Mouse (Mus musculus) heart, embryonic 16.5 days (tissue): ENCODE data around the gene Ankrd13b. TPM values are rescaled to one million over a fixed set of nuclear protein-coding genes. Genes with fewer than 3 reads are reported as not detected.

ENCODE experiments used
- ATAC-seq: fragments of 200-750 bp; cut with Nextera tagmentation; replicated peaks from 2 replicates; pipeline ENCODE4 v1.8.0; 2017; ENCODE audit warnings: moderate number of reproducible peaks; ENCODE audit not compliant: insufficient read depth, low FRiP score; ENCODE audit errors: extremely low read depth
- H3K27ac ChIP-seq: fragments of 300-500 bp; sonication (generic); 2 replicates; pipeline ENCODE4 v1.5.1; 2014; ENCODE audit warnings: mild to moderate bottlenecking, low read length, control low read depth, moderate library complexity
- H3K27me3 ChIP-seq: fragments of 300-500 bp; sonication (generic); 2 replicates; pipeline ENCODE4 v1.6.1; 2014; ENCODE audit warnings: low read length, mixed read lengths; ENCODE audit not compliant: control insufficient read depth, insufficient read depth
- H3K36me3 ChIP-seq: fragments of 300-500 bp; sonication (generic); 2 replicates; pipeline ENCODE4 v1.6.1; 2014; ENCODE audit not compliant: control insufficient read depth, insufficient read depth
- H3K4me1 ChIP-seq: fragments of 300-500 bp; sonication (generic); 2 replicates; pipeline ENCODE4 v1.6.1; 2014; ENCODE audit warnings: low read length, mixed read lengths; ENCODE audit not compliant: control insufficient read depth, insufficient read depth
- H3K4me2 ChIP-seq: fragments of 300-500 bp; sonication (generic); 2 replicates; pipeline ENCODE4 v1.6.1; 2014; ENCODE audit warnings: low read depth, mild to moderate bottlenecking, control low read depth, low read length
- H3K4me3 ChIP-seq: fragments of 300-500 bp; sonication (generic); 2 replicates; pipeline ENCODE4 v1.5.1; 2014; ENCODE audit warnings: mild to moderate bottlenecking, control low read depth, low read length
- H3K9ac ChIP-seq: fragments of 300-500 bp; sonication (generic); 2 replicates; pipeline ENCODE4 v1.6.1; 2014; ENCODE audit warnings: low read length, control low read depth
- H3K9me3 ChIP-seq: fragments of 300-500 bp; sonication (generic); replicated peaks from 2 replicates; pipeline ENCODE4 v1.6.1; 2016; ENCODE audit warnings: low read length; ENCODE audit not compliant: control insufficient read depth
- WGBS: fragments of 180-500 bp; shearing (Covaris S2); extraction: QIAGEN DNeasy Blood & Tissue Kit; methylation state at CpG from one replicate; pipeline ENCODE4 v1.1.7; 2014; 5-methylcytosine and 5-hydroxymethylcytosine counted together
- polyA plus RNA-seq: library from polyadenylated mRNA; unstranded; fragments of >200 nt; fragmentation: Nextera tagmentation; extraction: Ambion mirVana; gene quantifications from 2 replicates; pipeline ENCODE4 v1.2.1, GENCODE M21; 2015

Gene Ankrd13b
- polyA plus RNA-seq, 1 experiment from 2014 or later = 2.0 TPM

- H3K9ac ChIP-seq = peak overlapping the region; percentile 95
- H3K4me1 ChIP-seq = peaks cover 66% of the 10 kb centered on the region
- no peaks in the 10 kb centered on the region for H3K27me3 ChIP-seq
- no peak overlapping the region; the same call in 1 of the 2 replicates for H3K27ac ChIP-seq
- H3K4me2 ChIP-seq = peak overlapping the region; percentile 95
- ATAC-seq = no peak
- peak overlapping the region; percentile 95 for H3K4me3 ChIP-seq
- H3K36me3 ChIP-seq = peaks cover 5% of the 10 kb centered on the region; the same call in 1 of the 2 replicates
- 59% methylated on average over 6 of the region's 6 CpGs for WGBS
- no peaks in the 10 kb centered on the region for H3K9me3 ChIP-seq
These were observed 5.3 kb upstream of the Ankrd13b start for GRCm38 (mm10) chr11:77494782-77495181.

GRCm38 (mm10) chr11:77494344-77494676, 4.8 kb upstream of the Ankrd13b start:
- Histone ChIP-seq H3K9me3 (no peaks in the 10 kb centered on the region), H3K36me3 (peaks cover 1% of the 10 kb centered on the region; the same call in 1 of the 2 replicates), H3K27me3 (no peaks in the 10 kb centered on the region), H3K4me3 (peak overlapping the region; percentile 95), H3K4me2 (peak overlapping the region; percentile 95), H3K27ac (peak overlapping the region; percentile 87), H3K9ac (peak overlapping the region; percentile 95), H3K4me1 (peaks cover 66% of the 10 kb centered on the region)
- ATAC-seq = no peak
- WGBS = 20% methylated on average over 4 of the region's 4 CpGs

GRCm38 (mm10) chr11:77493512-77494343, 4.2 kb upstream of the Ankrd13b start, which contains the start of gene Git1:
Git1 (plus strand) TSS chr11:77493562.
- H3K36me3 ChIP-seq = no peaks in the 10 kb centered on the region
- peak within 1 kb of the TSS; percentile 95 for H3K9ac ChIP-seq
- H3K27me3 ChIP-seq = no peaks in the 10 kb centered on the region
- peaks cover 67% of the 10 kb centered on the region for H3K4me1 ChIP-seq
- no peaks in the 10 kb centered on the region for H3K9me3 ChIP-seq
- peak within 1 kb of the TSS; percentile 87 for H3K27ac ChIP-seq
- peak within 1 kb of the TSS; percentile 95 for H3K4me3 ChIP-seq
- peak within 1 kb of the TSS; percentile 96 for H3K4me2 ChIP-seq
- 1% methylated on average over 52 of the region's 74 CpGs for WGBS
- ATAC-seq = no peak

GRCm38 (mm10) chr11:77492911-77493332, 3.4 kb upstream of the Ankrd13b start:
- under 1% methylated on average over 29 of the region's 32 CpGs for WGBS
- Histone ChIP-seq H3K4me3 (peak overlapping the region; percentile 95), H3K9ac (peak overlapping the region; percentile 95), H3K27me3 (no peaks in the 10 kb centered on the region), H3K36me3 (no peaks in the 10 kb centered on the region), H3K4me1 (peaks cover 66% of the 10 kb centered on the region), H3K4me2 (peak overlapping the region; percentile 96), H3K9me3 (no peaks in the 10 kb centered on the region), H3K27ac (peak overlapping the region; percentile 87)
- ATAC-seq = peak; percentile 79

- H3K27me3 ChIP-seq = no peaks in the 10 kb centered on the region
- WGBS = 0% methylated on average over 18 of the region's 18 CpGs
- peak overlapping the region; percentile 95 for H3K9ac ChIP-seq
- H3K36me3 ChIP-seq = no peaks in the 10 kb centered on the region
- peak overlapping the region; percentile 87 for H3K27ac ChIP-seq
- peak overlapping the region; percentile 96 for H3K4me2 ChIP-seq
- H3K4me3 ChIP-seq = peak overlapping the region; percentile 95
- no peak for ATAC-seq
- peaks cover 65% of the 10 kb centered on the region for H3K4me1 ChIP-seq
- H3K9me3 ChIP-seq = no peaks in the 10 kb centered on the region
These were observed 2.9 kb upstream of the Ankrd13b start for GRCm38 (mm10) chr11:77492311-77492871.

- Histone ChIP-seq H3K9me3 (no peaks in the 10 kb centered on the region), H3K9ac (peak overlapping the region; percentile 95), H3K27ac (peak overlapping the region; percentile 87), H3K4me3 (peak overlapping the region; percentile 95), H3K4me2 (peak overlapping the region; percentile 96), H3K27me3 (no peaks in the 10 kb centered on the region), H3K4me1 (peaks cover 66% of the 10 kb centered on the region), H3K36me3 (no peaks in the 10 kb centered on the region)
- ATAC-seq = peak; percentile 42
- WGBS = under 1% methylated on average over 23 of the region's 23 CpGs
These were observed 2.2 kb upstream of the Ankrd13b start for GRCm38 (mm10) chr11:77491502-77492291.

GRCm38 (mm10) chr11:77491123-77491501, 1.6 kb upstream of the Ankrd13b start:
- Histone ChIP-seq H3K4me1 (peaks cover 65% of the 10 kb centered on the region), H3K9me3 (no peaks in the 10 kb centered on the region), H3K36me3 (no peaks in the 10 kb centered on the region), H3K27ac (peak overlapping the region; percentile 87), H3K4me2 (peak overlapping the region; percentile 96), H3K4me3 (peak overlapping the region; percentile 95), H3K27me3 (no peaks in the 10 kb centered on the region), H3K9ac (peak overlapping the region; percentile 95)
- ATAC-seq = peak; percentile 49
- 1% methylated on average over 13 of the region's 13 CpGs for WGBS

- peaks cover 60% of the 10 kb centered on the region for H3K4me1 ChIP-seq
- 76% methylated on average over 6 of the region's 6 CpGs for WGBS
- H3K9me3 ChIP-seq = no peaks in the 10 kb centered on the region
- ATAC-seq = no peak
- peak overlapping the region; percentile 40 for H3K9ac ChIP-seq
- no peak overlapping the region for H3K4me3 ChIP-seq
- H3K27me3 ChIP-seq = no peaks in the 10 kb centered on the region
- H3K36me3 ChIP-seq = no peaks in the 10 kb centered on the region
- peak overlapping the region; percentile 99 for H3K4me2 ChIP-seq
- peak overlapping the region; percentile 87 for H3K27ac ChIP-seq
These were observed 973 bp upstream of the Ankrd13b start for GRCm38 (mm10) chr11:77490451-77490850.
